Mouse (Mus musculus): ENCODE measurements at regions not wholly inside any gene's neighbourhood (a gene's known extent, or its start where the extent isn't known, plus 50 kb on each side); places are given as distances from the start of the nearest gene placed in this dataset.

DNA sequence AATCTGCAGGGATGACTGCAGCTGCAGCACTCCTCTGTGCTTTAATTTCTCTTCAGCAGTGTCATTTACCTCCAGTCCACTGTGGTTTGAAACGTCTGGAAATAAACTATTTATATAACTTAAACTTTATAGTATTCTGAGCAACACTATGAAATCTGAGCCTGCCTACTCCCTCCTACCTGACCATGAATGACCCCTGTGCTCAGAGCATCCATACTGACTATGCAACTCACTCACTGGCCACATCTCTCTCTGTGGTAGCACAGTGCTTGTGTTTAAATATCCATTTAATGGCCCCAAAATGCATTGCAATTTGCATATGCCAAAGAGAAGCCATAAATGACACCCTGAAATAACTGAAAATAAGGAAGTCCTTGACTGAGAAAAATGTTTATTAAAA is 154.5 kb upstream of the Clec14a start:
- no peak overlapping the region for H3K9ac ChIP-seq (ENCODE audit: low read length)
- no peaks in the 10 kb centered on the region for H3K9me3 ChIP-seq (ENCODE audit: control insufficient read depth, low read length)
- ATAC-seq (ENCODE audit: low FRiP score, low TSS enrichment) = no peak
- no peak overlapping the region for H3K4me3 ChIP-seq (ENCODE audit: low read depth, low read length)
- no peak for DNase-seq (ENCODE audit: low spot score)
- H3K4me2 ChIP-seq (replicated peaks; ENCODE audit: low read depth) = no peak overlapping the region
- TF ChIP-seq EP300 (optimal IDR thresholded peaks at IDR 0.05) = no peak
- no peak for TF ChIP-seq CTCF (IDR thresholded peaks at IDR 0.05; ENCODE audit: low read depth)
- no peaks in the 10 kb centered on the region for H3K4me1 ChIP-seq (replicated peaks; ENCODE audit: control insufficient read depth, insufficient read depth)
- WGBS = 20% methylated on average over 1 of the region's 1 CpGs
- no peak overlapping the region for H3K27ac ChIP-seq (replicated peaks)
- no peaks in the 10 kb centered on the region for H3K36me3 ChIP-seq (ENCODE audit: control insufficient read depth, insufficient read depth, low read length)
- no peaks in the 10 kb centered on the region for H3K27me3 ChIP-seq (ENCODE audit: control insufficient read depth, insufficient read depth, low read length)

DNA sequence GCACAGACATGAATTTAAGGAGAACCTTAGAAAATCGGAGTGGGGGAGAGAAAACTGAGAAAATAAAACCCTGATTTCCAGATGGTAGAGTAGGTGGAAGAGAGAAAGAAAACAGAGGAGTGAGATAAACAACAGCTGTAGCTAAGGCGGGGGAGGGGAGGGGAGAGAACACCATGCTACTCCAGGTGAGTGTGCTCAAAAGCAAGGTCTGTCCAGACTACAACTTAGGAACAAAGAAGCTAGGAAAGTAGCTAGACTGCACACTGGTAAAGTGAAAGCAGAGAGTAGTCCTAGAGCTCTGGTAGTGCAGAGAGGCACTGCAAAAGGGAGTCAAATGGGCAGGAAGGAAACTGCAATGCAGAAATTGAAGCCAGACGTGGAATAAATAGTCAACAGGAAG is 132.8 kb upstream of the Clec14a start:
- ATAC-seq (ENCODE audit: low FRiP score, low TSS enrichment) = no peak
- H3K4me2 ChIP-seq (replicated peaks; ENCODE audit: low read depth) = no peak overlapping the region
- H3K9ac ChIP-seq (ENCODE audit: low read length) = no peak overlapping the region
- no peak overlapping the region for H3K4me3 ChIP-seq (ENCODE audit: low read depth, low read length)
- no peaks in the 10 kb centered on the region for H3K36me3 ChIP-seq (ENCODE audit: control insufficient read depth, insufficient read depth, low read length)
- H3K4me1 ChIP-seq (replicated peaks; ENCODE audit: control insufficient read depth, insufficient read depth) = no peaks in the 10 kb centered on the region
- no peak overlapping the region for H3K27ac ChIP-seq (replicated peaks)
- no peaks in the 10 kb centered on the region for H3K27me3 ChIP-seq (ENCODE audit: control insufficient read depth, insufficient read depth, low read length)
- 56% methylated on average over 3 of the region's 3 CpGs for WGBS
- TF ChIP-seq CTCF (IDR thresholded peaks at IDR 0.05; ENCODE audit: low read depth) = no peak
- no peak for TF ChIP-seq EP300 (optimal IDR thresholded peaks at IDR 0.05)
- H3K9me3 ChIP-seq (ENCODE audit: control insufficient read depth, low read length) = no peaks in the 10 kb centered on the region
- DNase-seq (ENCODE audit: low spot score) = no peak

DNA sequence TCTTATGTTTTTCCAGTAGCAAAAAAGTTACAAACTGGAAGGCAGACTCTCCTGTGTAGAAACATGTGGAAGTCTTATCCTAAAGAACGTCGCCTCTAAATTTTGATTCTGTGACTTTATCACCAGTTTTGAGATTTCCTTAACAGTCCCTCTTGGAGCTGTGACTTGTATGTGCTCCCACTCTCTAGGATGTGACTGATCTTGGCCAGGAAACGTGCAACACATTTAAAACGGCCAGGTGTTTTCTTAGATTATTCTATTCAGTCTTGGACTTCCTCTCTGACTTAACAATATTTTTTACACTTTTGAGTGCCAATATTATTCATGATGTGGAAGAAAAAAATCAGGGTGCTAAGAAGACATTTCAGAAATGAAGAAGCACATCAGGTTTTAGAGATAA is 91.2 kb upstream of the Clec14a start:
- WGBS = 79% methylated on average over 4 of the region's 4 CpGs
- H3K4me3 ChIP-seq (ENCODE audit: low read depth, low read length) = no peak overlapping the region
- no peak overlapping the region for H3K27ac ChIP-seq (replicated peaks)
- no peaks in the 10 kb centered on the region for H3K4me1 ChIP-seq (replicated peaks; ENCODE audit: control insufficient read depth, insufficient read depth)
- DNase-seq (ENCODE audit: low spot score) (no peak), ATAC-seq (ENCODE audit: low FRiP score, low TSS enrichment) (no peak)
- H3K4me2 ChIP-seq (replicated peaks; ENCODE audit: low read depth) = no peak overlapping the region
- H3K36me3 ChIP-seq (ENCODE audit: control insufficient read depth, insufficient read depth, low read length) = no peaks in the 10 kb centered on the region
- TF ChIP-seq CTCF (IDR thresholded peaks at IDR 0.05; ENCODE audit: low read depth) (no peak), EP300 (optimal IDR thresholded peaks at IDR 0.05) (no peak)
- no peaks in the 10 kb centered on the region for H3K27me3 ChIP-seq (ENCODE audit: control insufficient read depth, insufficient read depth, low read length)
- H3K9ac ChIP-seq (ENCODE audit: low read length) = no peak overlapping the region
- H3K9me3 ChIP-seq (ENCODE audit: control insufficient read depth, low read length) = no peaks in the 10 kb centered on the region

DNA sequence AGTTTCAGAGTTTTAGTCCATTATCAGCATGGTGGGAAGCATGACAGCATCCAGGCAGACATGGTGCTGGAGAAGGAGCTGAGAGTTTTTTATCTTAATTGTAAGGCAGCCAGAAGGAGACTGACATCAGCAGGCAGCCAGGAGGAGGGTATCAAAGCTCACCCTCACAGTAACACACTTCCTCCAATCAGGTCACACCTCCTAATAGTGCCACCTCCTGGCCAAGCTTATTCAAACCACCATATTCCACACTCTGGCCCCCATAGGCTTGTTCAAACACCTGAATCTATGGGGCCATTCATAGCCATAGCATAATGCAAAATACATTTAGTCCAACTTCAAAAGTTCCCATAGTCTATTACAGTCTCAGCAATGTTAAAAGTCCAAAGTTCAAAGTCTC is 65.1 kb upstream of the Clec14a start:
- Histone ChIP-seq H3K4me1 (replicated peaks; ENCODE audit: control insufficient read depth, insufficient read depth) (no peaks in the 10 kb centered on the region), H3K36me3 (ENCODE audit: control insufficient read depth, insufficient read depth, low read length) (no peaks in the 10 kb centered on the region), H3K4me2 (replicated peaks; ENCODE audit: low read depth) (no peak overlapping the region), H3K27ac (replicated peaks) (no peak overlapping the region), H3K9ac (ENCODE audit: low read length) (no peak overlapping the region), H3K27me3 (ENCODE audit: control insufficient read depth, insufficient read depth, low read length) (no peaks in the 10 kb centered on the region), H3K4me3 (ENCODE audit: low read depth, low read length) (no peak overlapping the region), H3K9me3 (ENCODE audit: control insufficient read depth, low read length) (no peaks in the 10 kb centered on the region)
- no peak for TF ChIP-seq CTCF (IDR thresholded peaks at IDR 0.05; ENCODE audit: low read depth)
- TF ChIP-seq EP300 (optimal IDR thresholded peaks at IDR 0.05) = no peak
- ATAC-seq (ENCODE audit: low FRiP score, low TSS enrichment) (no peak), DNase-seq (ENCODE audit: low spot score) (no peak)

DNA sequence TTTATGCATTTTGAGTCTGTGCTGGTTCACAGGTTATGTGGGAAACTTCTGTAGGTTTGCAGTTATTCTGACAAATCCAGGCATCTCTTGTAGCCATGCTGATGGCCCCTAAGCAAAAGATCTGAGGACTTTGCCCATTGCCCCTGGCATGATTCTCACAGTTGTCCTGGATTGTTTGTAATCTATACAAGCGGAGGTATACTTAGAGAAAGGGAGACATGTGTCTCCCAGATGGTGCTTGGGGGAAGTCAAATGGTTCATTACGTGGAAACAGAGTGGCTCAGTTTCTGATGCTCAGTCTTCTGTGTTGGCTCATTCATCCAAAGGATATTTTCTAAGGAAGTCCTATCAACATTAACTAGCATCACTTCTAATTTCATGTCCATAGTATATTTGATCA is 60.8 kb upstream of the Clec14a start:
- Histone ChIP-seq H3K9me3 (ENCODE audit: control insufficient read depth, low read length) (no peaks in the 10 kb centered on the region), H3K27me3 (ENCODE audit: control insufficient read depth, insufficient read depth, low read length) (no peaks in the 10 kb centered on the region), H3K9ac (ENCODE audit: low read length) (no peak overlapping the region), H3K36me3 (ENCODE audit: control insufficient read depth, insufficient read depth, low read length) (no peaks in the 10 kb centered on the region), H3K4me3 (ENCODE audit: low read depth, low read length) (no peak overlapping the region), H3K27ac (replicated peaks) (no peak overlapping the region), H3K4me1 (replicated peaks; ENCODE audit: control insufficient read depth, insufficient read depth) (no peaks in the 10 kb centered on the region), H3K4me2 (replicated peaks; ENCODE audit: low read depth) (no peak overlapping the region)
- ATAC-seq (ENCODE audit: low FRiP score, low TSS enrichment) = no peak
- TF ChIP-seq CTCF (IDR thresholded peaks at IDR 0.05; ENCODE audit: low read depth) = no peak
- TF ChIP-seq EP300 (optimal IDR thresholded peaks at IDR 0.05) = no peak
- DNase-seq (ENCODE audit: low spot score) = no peak
- 80% methylated on average over 2 of the region's 2 CpGs for WGBS

DNA sequence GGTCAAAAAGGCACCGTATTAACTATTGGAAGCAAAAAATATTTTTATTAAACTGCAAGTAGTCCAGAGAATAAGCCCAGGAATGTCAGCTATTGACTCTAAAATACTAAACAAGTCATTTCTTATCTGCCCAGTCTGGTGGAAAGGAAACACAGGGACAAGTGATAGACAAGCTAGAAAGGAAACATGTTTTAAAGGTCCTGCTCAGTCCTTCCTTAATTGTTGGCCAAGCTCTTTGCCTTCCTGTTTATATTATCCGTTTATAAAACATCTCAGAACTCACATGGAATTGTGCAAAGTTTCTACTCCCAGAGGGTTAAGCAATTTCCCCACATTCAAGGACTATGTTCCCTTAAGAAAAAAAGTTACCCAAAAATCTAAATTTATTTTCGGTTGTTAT is 54.9 kb upstream of the Clec14a start:
- H3K4me3 ChIP-seq (ENCODE audit: low read depth, low read length) = no peak overlapping the region
- H3K27me3 ChIP-seq (ENCODE audit: control insufficient read depth, insufficient read depth, low read length) = no peaks in the 10 kb centered on the region
- H3K4me1 ChIP-seq (replicated peaks; ENCODE audit: control insufficient read depth, insufficient read depth) = no peaks in the 10 kb centered on the region
- 45% methylated on average over 3 of the region's 3 CpGs for WGBS
- no peak for TF ChIP-seq EP300 (optimal IDR thresholded peaks at IDR 0.05)
- no peak for TF ChIP-seq CTCF (IDR thresholded peaks at IDR 0.05; ENCODE audit: low read depth)
- H3K4me2 ChIP-seq (replicated peaks; ENCODE audit: low read depth) = no peak overlapping the region
- no peak overlapping the region for H3K9ac ChIP-seq (ENCODE audit: low read length)
- H3K27ac ChIP-seq (replicated peaks) = no peak overlapping the region
- ATAC-seq (ENCODE audit: low FRiP score, low TSS enrichment) = no peak
- no peaks in the 10 kb centered on the region for H3K9me3 ChIP-seq (ENCODE audit: control insufficient read depth, low read length)
- no peaks in the 10 kb centered on the region for H3K36me3 ChIP-seq (ENCODE audit: control insufficient read depth, insufficient read depth, low read length)
- DNase-seq (ENCODE audit: low spot score) = no peak
